ENCODE assay signal across 8 mouse cellular contexts in the genomic region with DNA sequence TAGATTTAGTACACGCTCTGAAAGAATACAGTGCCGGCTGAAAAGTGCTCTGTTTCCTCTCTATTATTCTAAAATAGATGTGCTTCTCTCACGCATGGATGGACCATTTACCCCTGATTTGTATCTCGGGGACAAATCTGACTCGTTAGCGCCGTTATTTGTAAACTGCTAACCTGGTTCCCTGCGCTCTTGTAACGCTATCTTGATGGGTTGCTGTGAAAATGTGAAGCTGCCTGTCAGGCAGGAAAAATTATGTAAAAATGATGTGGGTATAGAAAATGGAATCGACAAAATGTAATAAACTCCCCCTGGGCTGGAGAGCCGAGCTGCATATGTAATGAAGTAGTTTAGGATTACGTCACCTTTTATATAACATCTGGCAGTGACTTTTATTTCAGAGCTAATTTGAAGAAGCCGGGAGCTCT. TPM values are rescaled to one million over a fixed set of nuclear protein-coding genes. Genes with fewer than 3 reads are reported as not detected.
DNase-seq lines count a peak whose midpoint lies in the region; ATAC-seq lines count a peak whose summit lies in the region.

No protein-coding gene starts in this region.

- DNase-seq in kidney, postnatal 25 days: no peak
- peak; percentile 25 for DNase-seq in frontal cortex, postnatal 14 days (ENCODE audit: low spot score in 2 of 2)
- DNase-seq in retina, postnatal 1 day: no peak
- DNase-seq in cerebellum, postnatal 10 days: no peak
- DNase-seq in gastrocnemius, postnatal 36 days: no peak

- no peak overlapping the region for H3K27ac ChIP-seq in kidney, embryonic 16.5 days (ENCODE audit: low read length)
- H3K27ac ChIP-seq in embryonic facial prominence, embryonic 13.5 days: no peak overlapping the region
- H3K27ac ChIP-seq in midbrain, embryonic 16.5 days (ENCODE audit: low read length): peak overlapping the region; percentile 43

- 0 out of 2 replicates have a peak, but pooled peaks cover 3% of the 10 kb centered on the region for H3K4me1 ChIP-seq in kidney, embryonic 16.5 days (ENCODE audit: insufficient read depth, low read length)
- H3K4me1 ChIP-seq in embryonic facial prominence, embryonic 13.5 days: peaks cover 17% of the 10 kb centered on the region
- 0 out of 2 replicates have a peak, but pooled peaks cover 4% of the 10 kb centered on the region for H3K4me1 ChIP-seq in midbrain, embryonic 16.5 days (ENCODE audit: control insufficient read depth, insufficient read depth, low read length)

- H3K4me3 ChIP-seq in kidney, embryonic 16.5 days (ENCODE audit: low read length): peak overlapping the region; percentile 11; the same call in 1 of the 2 replicates
- peak overlapping the region; percentile 14 for H3K4me3 ChIP-seq in embryonic facial prominence, embryonic 13.5 days
- peak overlapping the region; percentile 23 for H3K4me3 ChIP-seq in midbrain, embryonic 16.5 days (ENCODE audit: low read depth, low read length)

- intact Hi-C loops in gastrocnemius, postnatal 36 days (cut with DNase I): loop anchor here (5.0 kb wide), 2 partner anchors 800 to 1755 kb away; no protein-coding TSS in a partner anchor

- no peak for ATAC-seq in kidney, embryonic 16.5 days (ENCODE audit: low FRiP score, low TSS enrichment)
- ATAC-seq in embryonic facial prominence, embryonic 13.5 days (ENCODE audit: insufficient number of reproducible peaks, insufficient read depth, low FRiP score, low TSS enrichment, low read depth): no peak
- ATAC-seq in midbrain, embryonic 16.5 days: peak; percentile 73

- WGBS in kidney, embryonic 16.5 days: 50% methylated on average over 13 of the region's 13 CpGs
- WGBS in embryonic facial prominence, embryonic 13.5 days: 38% methylated on average over 13 of the region's 13 CpGs
- WGBS in midbrain, embryonic 16.5 days: 39% methylated on average over 13 of the region's 13 CpGs

- no peak overlapping the region for H3K9ac ChIP-seq in kidney, embryonic 16.5 days (replicated peaks; ENCODE audit: low read length)
- H3K9ac ChIP-seq in embryonic facial prominence, embryonic 13.5 days: no peak overlapping the region
- H3K9ac ChIP-seq in midbrain, embryonic 16.5 days (ENCODE audit: low read depth, low read length): peak overlapping the region; percentile 10; the same call in 1 of the 2 replicates

- H3K9me3 ChIP-seq in kidney, embryonic 16.5 days (ENCODE audit: low read length): no peaks in the 10 kb centered on the region
- H3K9me3 ChIP-seq in embryonic facial prominence, embryonic 13.5 days: no peaks in the 10 kb centered on the region
- H3K9me3 ChIP-seq in midbrain, embryonic 16.5 days (replicated peaks; ENCODE audit: control insufficient read depth, low read length, poor library complexity, severe bottlenecking): no peaks in the 10 kb centered on the region

- H3K27me3 ChIP-seq in kidney, embryonic 16.5 days (ENCODE audit: insufficient read depth, low read length): no peaks in the 10 kb centered on the region
- H3K27me3 ChIP-seq in embryonic facial prominence, embryonic 13.5 days: 0 out of 2 replicates have a peak, but pooled peaks cover 7% of the 10 kb centered on the region
- no peaks in the 10 kb centered on the region for H3K27me3 ChIP-seq in midbrain, embryonic 16.5 days (ENCODE audit: control insufficient read depth, insufficient read depth, low read depth, low read length)

- H3K4me2 ChIP-seq in kidney, embryonic 16.5 days (replicated peaks; ENCODE audit: low read depth, low read length): peak overlapping the region; percentile 31
- peak overlapping the region; percentile 48 for H3K4me2 ChIP-seq in embryonic facial prominence, embryonic 13.5 days
- H3K4me2 ChIP-seq in midbrain, embryonic 16.5 days (ENCODE audit: low read length): peak overlapping the region; percentile 47

- H3K36me3 ChIP-seq in kidney, embryonic 16.5 days (ENCODE audit: insufficient read depth, low read length): no peaks in the 10 kb centered on the region
- no peaks in the 10 kb centered on the region for H3K36me3 ChIP-seq in embryonic facial prominence, embryonic 13.5 days
- no peaks in the 10 kb centered on the region for H3K36me3 ChIP-seq in midbrain, embryonic 16.5 days (ENCODE audit: control insufficient read depth, insufficient read depth, low read length)

RNA-seq across cellular contexts. Expression of a gene that starts 59.4 kb away (rescaled TPM):
- 54.9 and 55.5 TPM in 2 replicates for polyA plus RNA-seq in kidney, embryonic 16.5 days (2015; fragmentation: Nextera tagmentation; extraction: Ambion mirVana)
- 50.6 and 54.5 TPM in 2 replicates for polyA plus RNA-seq in embryonic facial prominence, embryonic 13.5 days (2015; fragmentation: Nextera tagmentation; extraction: Ambion mirVana)
- 30.2 and 31.0 TPM in 2 replicates for polyA plus RNA-seq in midbrain, embryonic 16.5 days (2015; fragmentation: Nextera tagmentation; extraction: Ambion mirVana)
- 10 to 100 TPM in 1 of 2 experiments, 1 to 10 TPM in 1; 8.3 to 10.7 TPM for total RNA-seq in gastrocnemius, postnatal 36 days (2021)

Comparison
In these comparisons a context has a peak if more than half of its experiments do, and no peak if none do; other contexts are left out.
1. DNase-seq: peak in frontal cortex, postnatal 14 days (2 of 2); none in kidney, postnatal 25 days (0 of 2), retina, postnatal 1 day (single experiment), cerebellum, postnatal 10 days (0 of 2) and gastrocnemius, postnatal 36 days (0 of 2).
2. Peak in every context shown above with its lines, with median percentiles within 50 percentile points of each other: H3K4me2 ChIP-seq and H3K4me3 ChIP-seq.